Mouse (Mus musculus) adrenal gland, postnatal 4 days (tissue): ENCODE measurements around the gene Grsf1. TPM values are rescaled to one million over a fixed set of nuclear protein-coding genes. Genes with fewer than 3 reads are reported as not detected.

Experiments used
- DNase-seq, 2 experiments: peaks; one replicate each; pipeline ENCODE4 v3.0.0; 2021 to 2022; ENCODE audit warnings: low spot score in 2 of 2, mixed read lengths in 2 of 2
- total RNA-seq, 2 experiments: library from RNA; stranded (reverse); gene quantifications; 2 replicates each; pipeline ENCODE4 v1.2.3; 2021

Gene Grsf1
- total RNA-seq, 2 experiments from 2014 or later = 141 to 146 TPM

GRCm38 (mm10) chr5:88689279-88689938 is 13.4 kb upstream of the Grsf1 start:
- no peak for DNase-seq

GRCm38 (mm10) chr5:88688583-88689187 is 12.7 kb upstream of the Grsf1 start:
- no peak for DNase-seq

- no peak for DNase-seq
Measured at GRCm38 (mm10) chr5:88687996-88688406, 12.0 kb upstream of the Grsf1 start.

- no peak for DNase-seq
Measured at GRCm38 (mm10) chr5:88685745-88686299, 9.9 kb upstream of the Grsf1 start.

- no peak for DNase-seq
Measured at GRCm38 (mm10) chr5:88685306-88685705, 9.3 kb upstream of the Grsf1 start.

GRCm38 (mm10) chr5:88684226-88684625 is 8.3 kb upstream of the Grsf1 start:
- no peak for DNase-seq

GRCm38 (mm10) chr5:88683706-88684105 is 7.7 kb upstream of the Grsf1 start:
- DNase-seq = no peak

GRCm38 (mm10) chr5:88680567-88680966 is 4.6 kb upstream of the Grsf1 start:
- DNase-seq = no peak

GRCm38 (mm10) chr5:88679341-88679740 is 3.4 kb upstream of the Grsf1 start:
- no peak for DNase-seq

GRCm38 (mm10) chr5:88678929-88679328 is 3.0 kb upstream of the Grsf1 start:
- no peak for DNase-seq

GRCm38 (mm10) chr5:88674703-88675442 is 1.1 kb downstream of the Grsf1 start:
- peak in 1 of 2 experiments; percentile 9 for DNase-seq

- DNase-seq = no peak
Measured at GRCm38 (mm10) chr5:88663875-88664274, 12.1 kb downstream of the Grsf1 start.

- DNase-seq = no peak
Measured at GRCm38 (mm10) chr5:88663151-88663550, 12.8 kb downstream of the Grsf1 start.

GRCm38 (mm10) chr5:88657868-88658267 is 18.1 kb downstream of the Grsf1 start:
- no peak for DNase-seq

- no peak for DNase-seq
Measured at GRCm38 (mm10) chr5:88652589-88652988, 23.4 kb downstream of the Grsf1 start.

- DNase-seq = no peak
Measured at GRCm38 (mm10) chr5:88649250-88650173, 26.5 kb downstream of the Grsf1 start.

- DNase-seq = no peak
Measured at GRCm38 (mm10) chr5:88645405-88645804, 30.6 kb downstream of the Grsf1 start.

GRCm38 (mm10) chr5:88644901-88645300 is 31.1 kb downstream of the Grsf1 start:
- DNase-seq = no peak

- peak in 1 of 2 experiments; percentile 23 for DNase-seq
Measured at GRCm38 (mm10) chr5:88643491-88643890, 32.5 kb downstream of the Grsf1 start.

- no peak for DNase-seq
Measured at GRCm38 (mm10) chr5:88642786-88643185, 33.2 kb downstream of the Grsf1 start.

GRCm38 (mm10) chr5:88634076-88634475 is 41.9 kb downstream of the Grsf1 start:
- no peak for DNase-seq
